Mouse (Mus musculus) gastrocnemius, postnatal 10 days (tissue): ENCODE data around the gene Phf7. TPM values are rescaled to one million over a fixed set of nuclear protein-coding genes. Genes with fewer than 3 reads are reported as not detected.

Experiments
- DNase-seq: peaks from one replicate; pipeline ENCODE4 v3.0.0; 2021; ENCODE audit warnings: mixed read lengths
- long read RNA-seq, 2 experiments: library from polyadenylated mRNA; stranded (forward); transcript quantifications; one replicate each; pipeline ENCODE4 v2.0.0; 2021
- total RNA-seq, 2 experiments: library from RNA; stranded (reverse); gene quantifications; 2 replicates each; pipeline ENCODE4 v1.2.3; 2021

Phf7 gene
- total RNA-seq, result 1 to 10 TPM; 6.2 to 6.7 TPM
- long read RNA-seq, experiment 1, partial matches to known transcripts, result 2 of 8 reads
- long read RNA-seq, experiment 1, other reads (novel, unspliced or antisense), result 3 of 8 reads
- long read RNA-seq, experiment 2, partial matches to known transcripts, result 0 of 6 reads
- long read RNA-seq, experiment 2, other reads (novel, unspliced or antisense), result 1 of 6 reads

DNA sequence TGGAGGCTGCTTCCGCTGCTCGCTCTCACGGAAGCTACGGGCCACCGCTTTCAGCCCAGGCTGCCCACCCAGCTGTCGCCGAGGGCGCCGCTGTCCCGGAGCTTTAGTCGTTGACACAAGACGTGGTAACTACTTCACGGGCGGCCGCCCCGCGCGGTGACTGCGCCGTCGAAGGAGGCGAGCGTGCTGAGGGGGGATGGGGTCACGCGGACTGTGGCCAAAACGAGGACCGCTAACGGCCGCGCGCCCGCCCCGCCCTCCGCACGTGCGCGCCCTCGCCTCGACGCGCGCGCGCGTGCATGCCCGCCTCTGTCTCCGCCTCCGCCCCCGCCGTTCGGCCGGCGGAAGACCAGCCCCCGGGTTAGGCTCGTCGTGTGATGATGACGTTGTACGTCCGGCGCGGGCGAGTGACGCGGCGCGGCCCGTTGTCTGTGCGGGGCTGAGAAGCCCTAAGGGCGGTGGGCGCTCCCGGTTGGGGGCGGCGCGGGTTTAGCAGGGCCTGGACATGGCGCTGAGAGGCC, at the start of gene Phf7, which contains the start of gene Bap1:
Gene Phf7 (minus strand): TSS at position 234 of the 521 bp plus-strand sequence.
Gene Bap1 (plus strand): TSS at position 367 of the 521 bp plus-strand sequence.
- DNase-seq, result peak; percentile 98

DNA sequence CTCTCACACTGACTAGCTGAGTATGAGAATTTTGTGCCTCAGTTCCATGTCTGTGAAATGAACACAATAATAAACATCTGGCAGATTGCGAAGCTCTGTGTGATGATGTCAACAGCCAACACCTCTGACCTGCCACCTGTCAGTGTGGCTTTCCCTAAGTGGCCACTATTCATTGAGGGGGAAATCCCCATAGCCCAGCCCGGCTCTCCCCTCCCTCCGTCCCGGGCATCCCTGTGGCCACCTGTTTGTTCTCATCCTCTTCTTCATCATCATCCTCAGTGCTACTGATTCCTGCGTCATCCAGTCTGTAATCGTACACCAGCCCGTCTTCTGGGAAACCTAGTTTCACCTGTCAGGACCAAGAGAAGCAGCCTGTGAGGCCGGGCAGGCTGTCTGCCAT, 34.6 kb upstream of the Phf7 start:
- DNase-seq, result no peak

DNA sequence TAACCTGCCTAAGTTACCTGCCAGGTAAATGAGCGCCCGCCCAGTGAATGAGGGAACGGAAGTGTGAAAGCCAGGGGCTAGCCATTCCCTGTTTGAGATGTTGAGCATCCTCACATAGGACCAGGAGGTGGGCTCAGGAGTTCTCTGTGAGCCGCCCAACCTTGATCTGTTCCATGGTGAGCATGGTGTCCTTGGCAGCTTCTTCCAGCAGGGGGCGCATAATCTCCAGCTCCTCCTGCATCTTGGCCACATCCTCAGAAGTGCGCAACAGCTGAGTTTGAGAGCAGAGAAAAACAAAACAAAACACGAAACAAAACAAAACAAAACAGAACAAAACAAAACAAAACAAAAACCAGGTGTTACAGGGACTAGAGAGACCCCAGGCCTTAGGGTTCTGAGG, 21.0 kb upstream of the Phf7 start:
- DNase-seq, result peak; percentile 86

DNA sequence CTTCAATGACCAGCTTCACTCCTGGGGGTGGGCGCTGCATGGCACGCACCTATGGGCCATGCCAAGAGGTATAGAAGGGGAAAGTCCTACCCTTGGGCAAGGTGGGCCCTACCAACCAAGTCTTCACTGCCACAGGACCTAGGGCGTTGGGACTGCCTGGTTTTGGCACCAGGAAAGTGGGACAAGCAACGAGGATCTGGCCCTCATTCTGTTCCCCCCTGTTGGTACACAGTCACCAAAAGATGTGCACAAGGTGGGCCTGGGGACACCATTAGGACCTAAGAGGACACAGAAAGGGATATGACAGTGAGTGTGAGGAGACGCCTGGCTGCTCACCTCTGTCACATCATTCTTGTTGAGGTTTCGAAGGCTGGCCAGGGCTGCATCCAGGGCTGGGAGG, 20.0 kb upstream of the Phf7 start:
- no peak for DNase-seq

DNA sequence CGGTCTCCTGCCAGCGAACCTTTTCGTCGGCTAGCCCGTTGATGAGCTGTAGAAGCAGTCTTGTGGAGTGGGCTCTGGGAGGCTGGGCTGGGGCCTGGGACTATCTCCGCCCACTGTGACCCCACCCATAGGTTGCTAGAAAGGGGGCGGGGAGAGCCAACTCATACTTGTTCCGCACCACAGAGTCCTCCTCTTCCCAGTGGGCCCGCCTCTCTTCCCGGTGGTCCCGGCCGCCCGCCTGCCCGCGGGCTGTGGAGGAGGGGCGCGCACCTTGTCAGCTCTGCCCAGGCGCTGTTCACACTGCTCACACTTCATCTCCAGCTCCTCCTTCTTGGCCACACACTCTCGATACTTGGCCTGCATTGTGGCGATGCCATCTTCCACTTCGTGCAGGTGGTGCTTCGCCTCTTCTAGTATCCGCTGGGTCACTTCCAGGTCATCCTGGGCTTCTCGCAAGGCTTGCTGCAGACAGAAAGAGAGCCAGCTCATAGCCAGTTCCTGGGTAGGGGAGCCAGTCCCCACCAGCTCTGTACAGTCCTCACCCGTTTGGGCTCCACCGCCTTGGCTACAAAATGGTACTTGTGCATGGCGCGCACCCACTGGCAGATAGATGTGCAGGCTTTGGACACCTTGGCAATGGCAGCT, 18.5 kb upstream of the Phf7 start:
- peak; percentile 22 for DNase-seq

DNA sequence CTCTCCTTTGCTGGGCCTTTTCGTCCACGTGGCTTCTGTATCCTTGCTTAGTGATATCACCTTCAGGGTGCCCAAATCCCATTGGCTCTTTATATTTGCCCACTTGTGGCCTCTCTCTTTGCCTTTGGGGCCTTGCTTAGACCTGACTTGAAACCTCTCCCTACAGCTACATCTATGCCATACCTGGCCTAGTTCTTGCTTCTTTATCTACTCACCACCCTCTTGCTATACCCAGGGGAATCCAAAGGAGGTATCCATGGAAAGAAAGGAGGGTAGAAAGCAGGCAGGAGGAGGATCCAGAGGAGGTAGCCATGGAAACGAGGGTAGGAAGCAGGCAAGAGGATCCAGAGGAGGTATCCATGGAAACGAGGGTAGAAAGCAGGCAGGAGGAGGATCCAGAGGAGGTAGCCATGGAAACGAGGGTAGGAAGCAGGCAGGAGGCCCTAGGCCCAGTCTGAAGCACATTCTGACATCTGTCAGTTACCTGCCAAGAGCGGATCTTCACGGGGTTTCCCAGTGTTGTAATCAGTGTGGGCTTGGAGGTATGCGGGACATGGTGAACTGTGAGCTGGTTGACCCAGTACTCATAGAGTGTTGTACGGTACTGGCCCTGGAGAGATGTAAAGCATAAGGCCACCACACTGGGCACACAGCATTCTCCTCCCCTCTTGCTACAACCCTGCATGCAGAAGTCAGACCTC, 17.3 kb upstream of the Phf7 start:
- DNase-seq, result no peak

DNA sequence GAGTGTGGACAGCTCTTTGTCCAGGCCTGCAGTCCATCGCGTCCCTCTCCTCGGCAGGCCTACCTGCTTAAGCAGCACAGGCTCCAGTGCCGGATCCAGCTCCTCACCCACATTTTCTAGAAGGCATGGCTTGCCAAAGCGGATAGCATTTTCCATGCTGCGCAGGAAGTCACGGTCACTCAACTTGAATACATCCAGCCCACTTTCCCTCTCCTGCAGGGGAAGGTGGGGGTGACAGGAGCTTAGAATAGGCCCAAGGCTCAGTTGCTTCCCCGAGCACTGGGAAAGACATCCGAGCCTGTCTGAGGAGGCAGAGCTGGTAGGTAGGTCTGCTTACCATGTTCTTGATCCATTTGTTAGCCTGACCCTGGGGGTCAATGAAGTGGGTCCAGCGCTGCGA, 16.5 kb upstream of the Phf7 start:
- no peak for DNase-seq

DNA sequence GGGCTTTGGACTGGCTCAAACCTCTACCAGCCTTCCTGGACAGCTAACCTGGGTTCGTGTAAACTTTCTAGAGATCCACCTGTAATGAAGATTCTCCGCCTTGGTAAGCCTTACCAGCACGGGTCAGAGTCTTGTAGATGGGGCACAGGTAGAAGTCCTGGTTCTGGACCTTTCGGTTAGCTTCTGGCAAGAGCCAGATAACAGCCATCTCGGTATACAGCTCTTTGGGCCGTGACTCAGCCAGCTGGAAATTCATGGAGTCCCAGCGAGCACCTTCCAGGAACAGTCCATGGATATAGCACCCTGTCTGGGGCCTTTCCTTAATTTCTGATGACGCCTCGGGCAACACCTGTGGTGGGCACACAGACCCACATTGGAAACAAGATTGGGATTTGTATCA, 9.8 kb upstream of the Phf7 start:
- DNase-seq, result no peak

DNA sequence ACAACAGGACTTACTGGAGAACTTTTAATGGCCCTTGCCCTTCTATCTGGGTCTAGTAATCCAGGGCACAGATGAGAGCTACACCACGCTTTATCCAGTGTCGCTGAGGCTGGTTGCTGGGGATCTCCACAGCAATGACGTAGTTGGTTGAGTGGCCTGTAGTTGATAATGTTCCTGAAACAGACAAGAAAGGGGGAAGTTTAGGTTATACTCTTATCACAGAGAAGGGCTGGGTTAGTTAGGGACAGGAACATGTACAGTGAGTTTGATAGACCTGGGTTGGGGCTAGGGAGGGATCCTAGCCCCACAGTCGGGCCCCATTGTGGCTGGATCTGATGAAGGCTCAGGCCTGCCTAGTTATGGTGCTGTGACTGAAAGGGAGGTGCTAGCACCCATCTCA, 9.3 kb upstream of the Phf7 start:
- DNase-seq, result no peak

DNA sequence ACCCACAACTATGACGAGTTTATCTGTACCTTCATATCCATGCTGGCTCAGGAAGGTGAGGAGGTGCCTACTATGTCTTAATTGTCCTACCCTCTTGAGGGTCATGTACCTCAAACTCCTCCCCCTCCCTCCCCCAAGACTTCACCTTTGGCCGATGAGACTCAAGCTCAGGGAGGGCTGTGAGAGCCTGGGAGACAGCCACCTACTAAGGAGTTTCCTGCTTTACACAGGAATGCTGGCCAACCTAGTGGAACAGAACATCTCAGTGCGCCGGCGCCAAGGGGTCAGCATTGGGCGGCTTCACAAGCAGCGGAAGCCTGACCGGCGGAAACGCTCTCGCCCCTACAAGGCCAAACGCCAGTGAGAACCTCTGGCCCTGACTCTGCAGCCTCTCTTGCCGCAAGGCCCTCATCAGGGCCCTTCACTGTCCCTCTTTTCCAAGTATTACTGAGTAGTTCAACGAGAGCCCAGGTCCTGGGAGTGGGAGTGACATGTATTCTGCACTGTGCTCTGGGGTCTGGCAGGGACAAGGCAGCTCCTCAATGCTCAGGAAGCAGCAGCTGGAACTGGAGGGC, 7.4 kb upstream of the Phf7 start:
- DNase-seq, result no peak

DNA sequence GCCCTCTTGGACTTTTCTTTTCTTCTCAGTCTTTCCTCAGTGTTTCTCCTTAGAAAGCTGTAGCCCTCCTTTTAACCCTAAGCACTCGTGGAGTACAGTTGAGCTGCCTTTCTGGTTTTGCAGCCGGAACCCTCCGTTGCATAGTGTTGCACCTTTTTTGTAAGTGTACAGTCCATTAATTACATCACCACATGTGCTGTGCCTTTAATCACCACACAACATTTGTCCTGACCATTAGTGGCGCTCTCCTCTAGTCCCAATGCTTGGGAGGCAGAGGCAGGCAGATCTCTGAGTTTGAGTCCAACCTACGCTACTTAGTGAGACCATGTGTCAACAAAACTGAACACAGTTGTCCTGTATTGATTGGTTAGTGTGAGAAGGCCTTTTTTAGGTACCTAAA, 974 bp upstream of the Phf7 start:
- no peak for DNase-seq

DNA sequence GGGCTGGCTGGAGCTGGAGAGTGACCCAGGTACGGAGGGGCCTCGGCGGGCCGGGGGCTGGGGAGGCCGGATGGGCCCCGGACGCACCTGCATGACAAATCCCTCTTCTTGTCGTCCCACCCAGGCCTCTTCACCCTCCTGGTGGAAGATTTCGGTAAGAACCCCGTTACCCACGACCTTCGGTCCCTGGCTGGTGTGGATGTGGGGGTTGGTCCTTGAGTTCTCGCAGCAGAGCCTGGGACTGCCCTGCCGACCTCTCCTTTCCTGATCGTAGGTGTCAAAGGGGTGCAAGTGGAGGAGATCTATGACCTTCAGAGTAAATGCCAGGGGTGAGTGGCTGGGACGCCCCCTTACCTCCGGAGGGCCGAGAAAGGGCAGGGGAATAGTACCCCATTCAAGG, 509 bp upstream of the Phf7 start:
- DNase-seq, result no peak

DNA sequence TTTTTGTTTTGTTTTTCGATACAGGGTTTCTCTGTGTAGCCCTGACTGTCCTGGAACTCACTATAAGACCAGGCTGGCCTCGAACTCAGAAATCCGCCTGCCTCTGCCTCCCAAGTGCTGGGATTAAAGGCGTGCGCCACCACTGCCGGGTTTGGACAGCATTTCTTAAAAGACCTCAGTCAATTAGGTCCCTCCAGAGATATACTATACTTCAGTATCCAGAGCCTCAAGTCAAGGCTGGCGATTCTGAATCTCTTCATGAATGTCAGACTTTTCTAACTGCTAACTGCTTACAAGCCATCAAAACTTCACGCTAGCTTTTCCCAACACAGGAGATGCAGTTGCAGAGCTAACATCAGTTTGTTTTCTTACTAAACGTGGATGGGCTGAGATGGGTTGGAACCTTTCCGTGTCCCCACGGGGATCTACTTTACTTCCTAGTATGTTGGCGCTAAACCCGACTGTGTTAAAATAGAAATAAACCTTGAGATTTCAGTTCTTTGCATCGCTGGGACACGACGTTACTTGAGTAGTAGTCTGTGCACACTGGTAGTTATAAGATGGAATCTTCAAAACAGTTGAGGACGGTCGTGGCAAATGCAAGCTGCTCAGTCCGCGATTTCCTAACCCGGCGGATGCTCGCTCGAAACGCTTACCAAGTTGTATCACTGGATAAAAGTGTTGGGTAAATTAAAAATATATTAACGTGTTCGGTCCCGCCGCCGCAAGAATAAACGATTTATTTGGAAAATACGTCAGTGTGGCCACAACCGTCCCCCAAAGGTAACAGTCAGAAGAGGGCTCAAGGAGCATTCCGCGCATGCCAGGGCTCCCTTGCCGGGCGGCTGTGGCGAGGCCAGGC, 664 bp downstream of the Phf7 start:
- no peak for DNase-seq

DNA sequence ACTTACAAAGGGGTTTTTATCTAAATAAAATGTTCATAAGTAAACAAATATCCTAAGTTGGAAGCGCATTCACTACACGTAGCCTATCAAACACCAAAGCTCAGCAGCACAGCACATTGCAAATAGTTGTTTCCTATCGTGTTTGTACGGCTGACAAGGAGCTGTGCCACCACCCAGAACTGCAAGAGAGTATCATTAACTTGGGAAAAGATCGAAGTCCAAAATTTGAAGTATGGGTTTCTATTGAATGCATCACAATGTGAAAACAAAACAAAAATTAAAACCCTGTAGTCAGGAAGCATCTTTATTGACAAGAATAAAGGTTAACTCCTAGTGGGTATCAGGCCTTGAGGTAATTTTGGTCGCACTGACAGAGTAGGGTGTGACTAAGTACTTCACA, 2.7 kb downstream of the Phf7 start:
- no peak for DNase-seq

DNA sequence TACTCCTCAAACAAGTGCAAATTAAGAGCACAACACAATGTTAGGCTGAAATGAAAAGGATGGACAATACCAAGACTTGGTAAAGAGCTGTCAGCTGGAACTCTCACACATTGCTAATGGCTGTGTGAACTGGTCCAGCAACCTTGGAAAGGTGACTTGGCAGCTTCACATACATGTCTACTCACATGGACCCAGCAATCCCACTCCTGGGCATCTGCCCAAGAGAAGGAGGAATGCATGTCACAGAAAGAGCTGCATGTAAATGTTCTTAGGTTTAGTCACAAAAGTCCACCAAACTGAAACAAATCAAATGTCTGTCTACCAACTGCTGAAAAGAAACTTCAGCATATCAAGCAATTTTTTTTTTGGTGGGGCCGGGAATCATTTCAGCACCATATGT, 5.2 kb downstream of the Phf7 start:
- DNase-seq, result no peak

DNA sequence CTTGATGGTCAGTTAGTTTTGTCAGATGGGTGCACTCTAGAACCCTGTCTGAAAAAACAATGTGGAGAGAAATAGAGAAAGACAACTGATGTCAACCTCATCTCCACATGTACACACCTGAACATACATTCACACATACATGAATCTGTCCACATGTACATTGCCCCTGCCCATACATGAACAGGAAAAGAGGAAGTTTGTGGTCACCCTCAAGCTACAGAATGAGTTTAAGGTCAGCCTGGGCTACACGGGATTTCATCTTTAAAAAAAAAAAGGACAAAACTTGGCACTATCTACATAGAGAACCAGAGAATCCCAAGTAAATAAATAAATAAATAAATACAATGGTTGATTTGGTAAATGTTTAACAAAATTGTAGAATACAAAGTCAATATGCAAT, 6.3 kb downstream of the Phf7 start:
- no peak for DNase-seq

DNA sequence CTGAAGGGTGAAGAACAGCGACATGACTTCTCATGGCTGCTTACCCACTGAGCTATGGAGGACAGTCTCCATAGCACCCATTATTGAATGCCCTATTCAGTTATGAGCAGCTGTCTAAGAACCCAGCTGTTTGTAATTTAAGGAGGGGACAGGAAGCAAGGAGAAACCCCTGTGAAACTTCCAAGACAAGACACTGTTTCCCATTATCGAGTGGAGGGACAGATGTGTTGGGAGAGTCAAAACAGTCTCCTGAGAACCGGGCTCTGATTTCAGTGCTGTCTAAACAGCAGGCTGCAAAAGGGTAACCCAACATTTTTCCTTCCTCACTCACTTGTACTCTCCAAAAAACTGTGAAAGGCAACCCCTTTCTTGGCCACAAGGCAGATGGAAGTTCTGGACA, 10.6 kb downstream of the Phf7 start:
- DNase-seq, result no peak

DNA sequence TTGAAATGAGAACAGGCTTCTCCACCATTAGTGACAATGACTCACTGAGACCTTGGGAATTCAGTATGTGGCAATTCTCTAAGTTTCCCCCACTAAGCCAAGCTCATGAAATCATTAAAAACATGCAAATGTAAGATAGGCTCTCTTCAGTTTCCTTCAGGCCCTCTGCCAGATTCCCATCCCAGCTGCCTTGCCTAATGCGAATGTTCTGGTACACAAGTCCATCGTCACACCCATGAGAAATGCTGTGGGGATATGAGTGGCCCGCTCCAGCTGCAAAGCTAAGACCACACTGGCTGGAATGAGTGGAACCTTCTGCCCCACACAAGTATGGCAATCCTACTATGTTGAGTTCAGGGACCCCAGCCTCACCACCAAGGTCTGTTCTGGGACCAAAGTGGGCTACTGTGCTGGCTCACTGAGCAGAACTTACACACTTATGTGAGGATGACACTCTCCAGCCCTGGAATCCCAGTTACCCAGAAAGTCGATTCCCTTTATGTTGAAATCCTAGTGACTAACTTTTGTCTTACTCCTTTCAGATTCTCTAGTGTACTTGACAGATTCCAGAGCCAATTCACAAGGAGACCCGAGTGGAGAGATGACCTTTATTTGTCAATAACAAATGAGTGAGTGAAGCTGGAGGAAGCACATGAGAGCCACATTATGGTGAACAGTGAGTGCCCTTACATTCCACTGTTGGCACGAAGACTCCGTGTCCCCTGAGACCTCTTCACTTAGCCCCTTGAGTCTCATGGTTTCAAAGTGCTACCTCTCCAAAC, 13.8 kb downstream of the Phf7 start:
- DNase-seq, result peak; percentile 42

DNA sequence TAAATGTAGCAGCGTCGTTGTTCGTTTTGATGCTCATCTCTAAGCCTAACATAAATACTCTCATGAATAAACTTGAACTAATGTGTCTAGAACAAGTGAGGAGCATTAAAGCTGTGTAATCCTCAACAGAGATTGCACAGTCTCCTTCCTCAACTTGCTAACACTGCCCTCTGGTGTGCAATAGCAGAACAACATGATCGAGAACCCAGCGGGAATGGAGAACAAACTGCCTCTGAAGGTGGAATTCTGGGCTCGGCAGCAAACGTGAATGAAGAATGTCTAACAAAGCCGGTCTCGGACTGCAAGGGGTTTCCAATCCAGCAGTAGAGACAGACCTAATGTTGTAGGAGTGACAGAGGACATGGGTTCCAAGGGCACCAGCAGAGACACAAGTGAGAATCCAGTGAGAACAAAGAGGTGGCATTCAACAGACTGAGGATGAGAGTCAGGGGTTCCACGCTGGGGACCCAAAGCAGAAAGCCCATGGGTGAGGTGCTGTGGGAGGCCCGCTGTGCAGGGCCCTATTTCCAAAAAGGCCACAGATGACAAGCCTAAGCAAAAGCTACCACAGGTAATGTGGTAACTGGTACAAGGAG, 17.0 kb downstream of the Phf7 start:
- peak; percentile 82 for DNase-seq

DNA sequence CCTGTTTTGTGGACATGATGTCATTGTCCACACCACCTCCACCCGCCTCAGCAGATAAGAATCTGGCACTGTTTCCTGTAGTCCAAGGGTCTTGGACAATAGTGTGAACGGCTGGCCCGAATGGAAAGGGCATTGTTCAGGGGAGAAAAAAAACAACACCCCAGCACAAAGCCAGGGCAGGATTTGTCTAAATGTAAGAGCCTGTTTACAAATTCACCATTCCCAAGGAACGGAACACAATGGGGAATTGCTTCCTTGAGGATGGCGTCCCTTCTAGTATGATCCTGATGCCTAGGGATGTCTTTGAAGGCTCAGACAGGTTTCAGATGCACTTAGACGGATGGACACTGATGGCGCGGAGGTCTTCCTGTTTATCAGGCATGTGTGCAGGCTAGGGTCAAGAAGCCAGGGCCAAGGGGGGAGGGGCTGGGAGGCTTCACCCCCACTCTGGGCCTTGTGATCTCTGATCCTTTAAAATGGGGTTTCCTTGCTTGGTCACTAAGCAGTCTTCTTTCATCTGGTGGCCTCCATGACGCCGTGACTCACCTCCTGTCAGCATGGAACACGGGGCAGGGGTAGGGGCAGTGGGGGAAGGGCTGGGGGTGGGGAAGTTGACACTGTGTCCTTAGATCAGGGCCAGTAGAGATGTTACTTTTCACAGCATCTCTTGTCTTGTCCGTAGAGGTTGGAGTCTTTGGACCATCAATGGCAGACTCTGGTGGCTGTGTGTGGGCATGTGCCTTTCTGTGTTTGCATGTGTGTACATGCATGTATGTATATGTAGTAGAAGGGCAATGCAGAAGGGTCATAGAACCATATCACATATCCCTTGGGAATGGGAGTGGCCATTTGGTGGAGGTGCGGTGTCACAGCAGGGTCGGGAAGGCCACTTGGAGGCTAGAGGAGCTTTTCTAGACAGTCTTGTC, 17.8 kb downstream of the Phf7 start:
- DNase-seq, result no peak
